Mouse (Mus musculus): ENCODE results near the gene Ccdc71.
A peak's percentile ranks its signal among the peaks of the same experiment; 100 is the strongest.

Ccdc71 gene

GRCm38 (mm10) chr9:108489702-108490558, 29.6 kb downstream of the Ccdc71 start:
- DNase-seq (ENCODE audit: extremely low read depth, low read depth): no peak

- peak; percentile 94 for DNase-seq (ENCODE audit: extremely low read depth, low read depth)
Observed at GRCm38 (mm10) chr9:108490559-108491285, 30.4 kb downstream of the Ccdc71 start, which contains the start of gene Usp19. TSS of gene Usp19 (plus strand) at chr9:108490602.

GRCm38 (mm10) chr9:108491286-108491580, 30.9 kb downstream of the Ccdc71 start:
- DNase-seq (ENCODE audit: extremely low read depth, low read depth): peak; percentile 13

- DNase-seq (ENCODE audit: extremely low read depth, low read depth): no peak
Observed at GRCm38 (mm10) chr9:108492043-108492750, 31.9 kb downstream of the Ccdc71 start.

GRCm38 (mm10) chr9:108493246-108493645, 32.9 kb downstream of the Ccdc71 start:
- DNase-seq (ENCODE audit: extremely low read depth, low read depth): no peak

- no peak for DNase-seq (ENCODE audit: extremely low read depth, low read depth)
Observed at GRCm38 (mm10) chr9:108494146-108494825, 34.0 kb downstream of the Ccdc71 start.

GRCm38 (mm10) chr9:108494905-108495304, 34.6 kb downstream of the Ccdc71 start:
- no peak for DNase-seq (ENCODE audit: extremely low read depth, low read depth)

- DNase-seq (ENCODE audit: extremely low read depth, low read depth): no peak
Observed at GRCm38 (mm10) chr9:108499231-108499630, 38.9 kb downstream of the Ccdc71 start.

GRCm38 (mm10) chr9:108499943-108500342, 39.6 kb downstream of the Ccdc71 start:
- no peak for DNase-seq (ENCODE audit: extremely low read depth, low read depth)

GRCm38 (mm10) chr9:108506901-108507300, 46.6 kb downstream of the Ccdc71 start:
- DNase-seq (ENCODE audit: extremely low read depth, low read depth): no peak

GRCm38 (mm10) chr9:108507619-108508434, 47.5 kb downstream of the Ccdc71 start, which contains the start of gene Qars:
TSS of gene Qars (plus strand) at chr9:108507706.
- DNase-seq (ENCODE audit: extremely low read depth, low read depth): peak; percentile 95

- peak; percentile 43 for DNase-seq (ENCODE audit: extremely low read depth, low read depth)
Observed at GRCm38 (mm10) chr9:108508776-108509175, 48.4 kb downstream of the Ccdc71 start.

Measured in MEL-GATA-1-ER (cell line).